Mouse (Mus musculus): ENCODE measurements around the gene Snd1.

DNA sequence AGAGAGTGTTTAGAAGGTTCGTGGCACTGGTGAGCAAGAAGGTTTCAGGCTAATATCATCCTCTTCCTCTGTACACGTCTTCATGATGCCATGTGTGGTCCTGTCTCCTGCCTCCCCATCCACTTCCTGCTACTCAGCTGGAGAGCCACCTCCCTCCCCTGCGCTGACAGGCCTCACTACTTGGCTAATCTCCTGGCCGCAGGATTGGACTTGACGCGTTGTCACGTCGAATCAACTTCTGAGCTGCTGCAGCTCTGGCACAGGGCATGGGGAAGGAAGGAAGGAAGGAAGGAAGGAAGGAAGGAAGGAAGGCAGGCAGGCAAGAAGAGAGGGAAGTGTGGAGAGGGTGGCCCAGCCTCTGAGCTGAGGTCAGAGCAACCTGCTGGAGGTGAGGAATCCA is 404.4 kb downstream of the Snd1 start:
- TF ChIP-seq CHD2 (IDR thresholded peaks at IDR 0.05; ENCODE audit: low read length): no peak
- TF ChIP-seq POLR2A (IDR thresholded peaks at IDR 0.05; ENCODE audit: low read depth, low read length): no peak
